Mouse (Mus musculus): Measurements from ENCODE around the gene Cacna2d3.

- TF ChIP-seq CTCF (conservative IDR thresholded peaks at IDR 0.05; ENCODE audit: low read length), result no peak
- TF ChIP-seq POU5F1 (IDR thresholded peaks at IDR 0.05; ENCODE audit: borderline replicate concordance, low read length), result no peak
Measured at GRCm38 (mm10) chr14:29721131-29721487, 555 bp downstream of the Cacna2d3 start.

Data from E14TG2a.4 (cell line).